Mouse (Mus musculus): ENCODE measurements around the gene Preb. TPM values are rescaled to one million over a fixed set of nuclear protein-coding genes. Genes with fewer than 3 reads are reported as not detected.

Preb gene
- total and polyA plus RNA-seq, 3 experiments = 87.3 to 145 (median 96.5) TPM

DNA sequence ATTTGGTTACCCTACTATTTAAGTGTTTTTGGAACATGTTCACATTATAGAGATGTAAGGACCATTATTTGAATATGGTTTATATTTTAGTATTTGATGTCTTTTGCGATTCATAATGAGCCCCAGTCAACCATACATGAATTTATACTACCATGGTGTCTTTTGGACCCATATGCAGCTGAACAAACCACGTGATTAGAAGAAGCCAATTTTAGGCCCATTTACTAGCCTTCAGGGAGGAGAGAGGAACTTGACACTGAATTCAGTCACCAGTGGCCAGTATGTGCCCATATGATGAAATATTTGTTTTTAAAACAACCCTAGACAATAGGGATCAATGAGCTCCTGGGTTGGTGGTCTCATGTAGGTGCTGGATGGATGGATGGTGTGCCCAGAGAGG lies 653 bp upstream of the Preb start:
- Histone ChIP-seq H3K4me3 (replicated peaks in 1 of 3; ENCODE audit: low read depth in 2 of 3, low read length in 2 of 3, poor library complexity in 1 of 3) (peak overlapping the region in 1 of 3 experiments; percentile 97), H3K9ac (ENCODE audit: insufficient read depth, low read depth) (peak overlapping the region; percentile 75; the same call in 1 of the 2 replicates), H3K36me3 (replicated peaks in 1 of 2; ENCODE audit: control insufficient read depth in 1 of 2, insufficient read depth in 1 of 2, low read length in 1 of 2) (peaks cover 19 to 23% of the 10 kb centered on the region in 2 experiments), H3K9me3 (replicated peaks; ENCODE audit: low read length) (peaks cover 10% of the 10 kb centered on the region), H3K4me2 (ENCODE audit: insufficient read depth, low read depth, poor library complexity, severe bottlenecking) (no peak overlapping the region), H3K27ac (ENCODE audit: insufficient read depth, low read depth) (no peak overlapping the region), H3K4me1 (ENCODE audit: control insufficient read depth in 1 of 2, insufficient read depth in 2 of 2) (peaks cover 14 to 35% of the 10 kb centered on the region in 2 experiments), H3K27me3 (replicated peaks) (peaks cover 8% of the 10 kb centered on the region), H3K79me2 (replicated peaks; ENCODE audit: control insufficient read depth, extremely low read depth, insufficient read depth, poor library complexity, severe bottlenecking) (peaks cover 18% of the 10 kb centered on the region)
- TF ChIP-seq USF1 (IDR thresholded peaks at IDR 0.05; ENCODE audit: low read depth, low read length) (peak; percentile 9; the same call in 1 of the 2 replicates), E2F4 (IDR thresholded peaks at IDR 0.05; ENCODE audit: insufficient replicate concordance, low read depth, low read length) (no peak)
- in situ Hi-C loops (cut with MboI; ENCODE audit: low pct_ligation_motif_present, low pct_unique_long_range_greater_than_20kb, low sequenced_read_pairs) = no loop called here
- dilution Hi-C loops (cut with MboI; ENCODE audit: extremely low pct_ligation_motif_present, extremely low pct_unique_long_range_greater_than_20kb, low sequenced_read_pairs) = no loop called here
- DNase-seq (ENCODE audit: extremely low read depth) = no peak

- H3K9me3 ChIP-seq (replicated peaks; ENCODE audit: low read length) = peaks cover 10% of the 10 kb centered on the region
- H3K36me3 ChIP-seq (replicated peaks in 1 of 2; ENCODE audit: control insufficient read depth in 1 of 2, insufficient read depth in 1 of 2, low read length in 1 of 2) = peaks cover 33 to 38% of the 10 kb centered on the region in 2 experiments
- dilution Hi-C loops (cut with MboI; ENCODE audit: extremely low pct_ligation_motif_present, extremely low pct_unique_long_range_greater_than_20kb, low sequenced_read_pairs) (no loop called here), in situ Hi-C loops (cut with MboI; ENCODE audit: low pct_ligation_motif_present, low pct_unique_long_range_greater_than_20kb, low sequenced_read_pairs) (no loop called here)
- no peaks in the 10 kb centered on the region for H3K27me3 ChIP-seq (replicated peaks)
- DNase-seq (ENCODE audit: extremely low read depth) = no peak
- H3K27ac ChIP-seq (ENCODE audit: insufficient read depth, low read depth) = peak overlapping the region; percentile 34; the same call in 1 of the 2 replicates
- H3K79me2 ChIP-seq (replicated peaks; ENCODE audit: control insufficient read depth, extremely low read depth, insufficient read depth, poor library complexity, severe bottlenecking) = peaks cover 18% of the 10 kb centered on the region
- H3K4me1 ChIP-seq (ENCODE audit: control insufficient read depth in 1 of 2, insufficient read depth in 2 of 2) = peaks cover 14 to 35% of the 10 kb centered on the region in 2 experiments
- H3K4me2 ChIP-seq (ENCODE audit: insufficient read depth, low read depth, poor library complexity, severe bottlenecking) = peak overlapping the region; percentile 42
- H3K9ac ChIP-seq (ENCODE audit: insufficient read depth, low read depth) = peak overlapping the region; percentile 96
- H3K4me3 ChIP-seq (replicated peaks in 1 of 3; ENCODE audit: low read depth in 2 of 3, low read length in 2 of 3, poor library complexity in 1 of 3) = peak overlapping the region; percentile 97 to 98 (median 98)
- TF ChIP-seq MEF2A (IDR thresholded peaks at IDR 0.05; ENCODE audit: borderline replicate concordance, low read depth, low read length) = no peak
- no peak for TF ChIP-seq NRF1 (IDR thresholded peaks at IDR 0.05; ENCODE audit: low read depth, low read length)
- no peak for TF ChIP-seq IRF4 (IDR thresholded peaks at IDR 0.05; ENCODE audit: low read depth, low read length)
- TF ChIP-seq GABPA (IDR thresholded peaks at IDR 0.05; ENCODE audit: insufficient replicate concordance, low read depth, low read length) = no peak
- TF ChIP-seq SIN3A (IDR thresholded peaks at IDR 0.05; ENCODE audit: low read length) = no peak
- no peak for TF ChIP-seq NELFE (IDR thresholded peaks at IDR 0.05; ENCODE audit: low read depth, low read length)
- no peak for TF ChIP-seq RAD21 (IDR thresholded peaks at IDR 0.05; ENCODE audit: low read depth, low read length)
- TF ChIP-seq ZKSCAN1 (IDR thresholded peaks at IDR 0.05; ENCODE audit: borderline replicate concordance, low read depth, low read length) = no peak
- TF ChIP-seq MYC (IDR thresholded peaks at IDR 0.05; ENCODE audit: low read depth, low read length) = no peak
- no peak for TF ChIP-seq CHD1 (IDR thresholded peaks at IDR 0.05; ENCODE audit: low read depth, low read length)
- no peak for TF ChIP-seq JUN (IDR thresholded peaks at IDR 0.05; ENCODE audit: insufficient read depth, low read depth, low read length)
- no peak for TF ChIP-seq MAFK (IDR thresholded peaks at IDR 0.05; ENCODE audit: insufficient replicate concordance, low read length)
- TF ChIP-seq MXI1 (IDR thresholded peaks at IDR 0.05; ENCODE audit: low read depth, low read length) = no peak
Measured at GRCm38 (mm10) chr5:30959198-30959854, 835 bp downstream of the Preb start.

Measured in CH12.LX (cell line).